Mouse (Mus musculus): ENCODE results near the gene Copz2. TPM values are rescaled to one million over a fixed set of nuclear protein-coding genes. Genes with fewer than 3 reads are reported as not detected.
A peak's percentile ranks its signal among the peaks of the same experiment; 100 is the strongest.

Gene Copz2
- polyA plus RNA-seq, 1 experiment from 2014 or later: 10.9 TPM

- no peak overlapping the region for H3K4me2 ChIP-seq (ENCODE audit: low read depth, low read length)
- 12% methylated on average over 5 of the region's 5 CpGs for WGBS
- peaks cover 17% of the 10 kb centered on the region for H3K4me1 ChIP-seq (ENCODE audit: control insufficient read depth, insufficient read depth, low read length)
- ATAC-seq (ENCODE audit: low read depth): peak; percentile 54; the same call in 1 of the 2 replicates
- H3K27ac ChIP-seq (ENCODE audit: low read depth, low read length): no peak overlapping the region
- no peak overlapping the region for H3K4me3 ChIP-seq (ENCODE audit: low read depth, low read length)
- H3K9ac ChIP-seq (replicated peaks; ENCODE audit: low read depth, low read length): no peak overlapping the region
- H3K27me3 ChIP-seq (ENCODE audit: control insufficient read depth, insufficient read depth, low read length): no peaks in the 10 kb centered on the region
- no peaks in the 10 kb centered on the region for H3K36me3 ChIP-seq (ENCODE audit: control insufficient read depth, insufficient read depth, low read length)
- H3K9me3 ChIP-seq (ENCODE audit: control insufficient read depth, low read length): no peaks in the 10 kb centered on the region
Observed at GRCm38 (mm10) chr11:96867149-96867548, 17.5 kb downstream of the Copz2 start.

DNA sequence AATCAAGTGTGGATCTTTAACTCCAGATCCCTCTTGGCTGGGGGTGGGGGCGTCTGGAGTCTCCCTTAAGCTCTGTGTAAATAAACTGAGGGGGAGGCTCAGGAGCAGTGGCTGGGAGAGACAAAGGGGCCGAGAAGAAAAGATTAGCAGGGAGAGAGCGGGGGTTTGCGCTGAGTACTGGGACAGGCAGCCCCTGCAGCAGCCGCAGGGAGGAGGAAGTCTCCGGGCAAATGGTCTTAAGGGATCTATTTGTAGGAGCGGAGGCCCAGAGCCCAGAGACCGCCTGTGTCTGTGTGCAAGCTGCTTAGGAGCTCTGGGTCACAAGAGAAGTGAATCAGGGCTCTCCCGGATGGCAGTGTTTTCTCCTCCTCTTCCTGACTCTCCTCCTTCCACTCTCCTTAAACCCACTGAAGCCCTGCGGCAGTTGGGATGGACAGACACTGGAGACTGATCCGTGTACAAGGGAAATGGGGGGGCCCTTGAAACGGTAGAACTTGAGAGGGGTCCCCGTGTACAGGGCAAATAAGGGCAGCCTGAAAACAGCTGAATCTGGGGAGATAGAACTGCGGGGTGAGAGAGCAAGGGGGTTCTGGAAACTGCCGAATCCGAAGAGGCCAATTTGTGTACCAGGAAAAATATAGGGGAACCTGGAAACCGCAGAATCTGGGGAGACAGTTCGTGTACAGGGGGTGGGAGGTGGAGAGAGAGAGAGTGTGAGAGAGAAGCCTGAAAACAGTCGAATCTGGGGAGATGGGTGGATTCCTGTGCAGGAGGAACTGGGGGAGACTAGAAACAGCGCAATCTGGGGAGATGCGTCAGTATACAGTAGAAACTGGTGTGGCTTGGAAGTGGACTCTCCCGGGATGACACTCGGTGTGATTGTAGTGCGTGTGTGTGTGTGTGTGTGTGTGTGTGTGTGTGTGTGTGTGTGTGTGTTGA lies 23.0 kb downstream of the Copz2 start:
- 3% methylated on average over 24 of the region's 24 CpGs for WGBS

DNA sequence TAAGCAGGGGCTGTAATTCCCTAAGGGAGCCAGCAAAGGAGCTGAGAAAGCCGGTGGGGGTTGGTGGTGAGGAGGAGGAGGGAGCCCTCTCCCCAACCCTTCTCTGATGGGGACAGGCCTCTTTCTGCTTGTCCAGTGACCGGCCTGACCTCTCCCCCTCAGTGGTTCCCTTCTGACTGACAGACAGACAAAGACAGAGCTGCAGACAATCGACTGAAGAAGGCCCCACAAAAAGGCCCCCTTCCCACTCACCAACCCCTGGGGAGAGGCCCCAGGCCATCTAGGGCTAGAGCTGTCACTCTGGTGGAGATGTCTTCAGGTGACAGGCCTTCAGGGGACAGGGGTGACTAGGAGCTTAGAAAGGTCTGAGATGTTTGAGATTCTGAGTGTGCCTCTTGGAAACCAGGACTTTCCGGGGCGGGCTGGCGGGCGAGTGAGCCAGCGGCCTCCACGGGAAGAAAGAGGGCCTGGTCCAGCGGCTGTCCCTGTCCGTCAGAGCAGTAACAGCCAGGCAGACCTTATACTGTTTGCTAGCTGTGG lies 24.0 kb downstream of the Copz2 start:
- Histone ChIP-seq H3K9me3 (ENCODE audit: control insufficient read depth, low read length) (no peaks in the 10 kb centered on the region), H3K36me3 (ENCODE audit: control insufficient read depth, insufficient read depth, low read length) (no peaks in the 10 kb centered on the region), H3K4me2 (ENCODE audit: low read depth, low read length) (no peak overlapping the region), H3K4me1 (ENCODE audit: control insufficient read depth, insufficient read depth, low read length) (peaks cover 56% of the 10 kb centered on the region), H3K27me3 (ENCODE audit: control insufficient read depth, insufficient read depth, low read length) (no peaks in the 10 kb centered on the region), H3K9ac (replicated peaks; ENCODE audit: low read depth, low read length) (0 out of 2 replicates have a peak overlapping the region, but pooled peaks have one; percentile 30), H3K4me3 (ENCODE audit: low read depth, low read length) (no peak overlapping the region), H3K27ac (ENCODE audit: low read depth, low read length) (peak overlapping the region; percentile 99)
- WGBS: 10% methylated on average over 11 of the region's 11 CpGs
- no peak for ATAC-seq (ENCODE audit: low read depth)

More for the DNA sequence above, 23.0 kb downstream of the Copz2 start:
- no peak overlapping the region; the same call in 1 of the 2 replicates for H3K4me3 ChIP-seq (ENCODE audit: low read depth, low read length)
- H3K9ac ChIP-seq (replicated peaks; ENCODE audit: low read depth, low read length): peak overlapping the region; percentile 28; the same call in 1 of the 2 replicates
- ATAC-seq (ENCODE audit: low read depth): peak; percentile 12; the same call in 1 of the 2 replicates
- H3K9me3 ChIP-seq (ENCODE audit: control insufficient read depth, low read length): no peaks in the 10 kb centered on the region
- peak overlapping the region; percentile 99 for H3K27ac ChIP-seq (ENCODE audit: low read depth, low read length)
- peak overlapping the region; percentile 14; the same call in 1 of the 2 replicates for H3K4me2 ChIP-seq (ENCODE audit: low read depth, low read length)
- no peaks in the 10 kb centered on the region for H3K36me3 ChIP-seq (ENCODE audit: control insufficient read depth, insufficient read depth, low read length)
- H3K27me3 ChIP-seq (ENCODE audit: control insufficient read depth, insufficient read depth, low read length): no peaks in the 10 kb centered on the region
- peaks cover 48% of the 10 kb centered on the region for H3K4me1 ChIP-seq (ENCODE audit: control insufficient read depth, insufficient read depth, low read length)

DNA sequence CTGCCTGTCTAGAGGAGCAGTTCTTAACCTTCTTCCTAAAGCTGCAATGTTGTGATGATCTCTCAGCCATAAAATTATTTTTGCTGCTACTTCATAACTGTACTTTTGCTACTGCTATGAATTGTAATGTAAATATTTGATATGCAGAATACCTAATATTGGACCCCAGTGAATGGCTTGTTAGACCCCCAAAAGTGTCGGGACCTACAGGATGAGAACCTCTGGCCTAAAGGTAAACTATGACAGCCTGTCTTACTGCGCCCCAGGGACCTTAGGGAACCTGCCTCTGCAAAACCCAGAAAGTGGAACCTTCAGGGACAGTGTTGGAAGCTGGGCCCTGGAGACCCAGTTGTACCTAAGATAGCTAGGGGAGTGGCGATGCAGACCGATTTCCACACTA lies 25.6 kb downstream of the Copz2 start:
- peak overlapping the region; percentile 51 for H3K4me2 ChIP-seq (ENCODE audit: low read depth, low read length)
- H3K4me3 ChIP-seq (ENCODE audit: low read depth, low read length): peak overlapping the region; percentile 16; the same call in 1 of the 2 replicates
- no peak overlapping the region; the same call in 1 of the 2 replicates for H3K9ac ChIP-seq (replicated peaks; ENCODE audit: low read depth, low read length)
- H3K27me3 ChIP-seq (ENCODE audit: control insufficient read depth, insufficient read depth, low read length): no peaks in the 10 kb centered on the region
- WGBS: 6% methylated on average over 4 of the region's 4 CpGs
- H3K9me3 ChIP-seq (ENCODE audit: control insufficient read depth, low read length): no peaks in the 10 kb centered on the region
- H3K27ac ChIP-seq (ENCODE audit: low read depth, low read length): peak overlapping the region; percentile 99
- H3K36me3 ChIP-seq (ENCODE audit: control insufficient read depth, insufficient read depth, low read length): no peaks in the 10 kb centered on the region
- H3K4me1 ChIP-seq (ENCODE audit: control insufficient read depth, insufficient read depth, low read length): peaks cover 63% of the 10 kb centered on the region
- no peak for ATAC-seq (ENCODE audit: low read depth)

GRCm38 (mm10) chr11:96875745-96876144 lies 26.1 kb downstream of the Copz2 start:
- ATAC-seq (ENCODE audit: low read depth): peak; percentile 88
- Histone ChIP-seq H3K9ac (replicated peaks; ENCODE audit: low read depth, low read length) (no peak overlapping the region; the same call in 1 of the 2 replicates), H3K4me3 (ENCODE audit: low read depth, low read length) (peak overlapping the region; percentile 16; the same call in 1 of the 2 replicates), H3K36me3 (ENCODE audit: control insufficient read depth, insufficient read depth, low read length) (no peaks in the 10 kb centered on the region), H3K9me3 (ENCODE audit: control insufficient read depth, low read length) (no peaks in the 10 kb centered on the region), H3K27ac (ENCODE audit: low read depth, low read length) (peak overlapping the region; percentile 99), H3K27me3 (ENCODE audit: control insufficient read depth, insufficient read depth, low read length) (no peaks in the 10 kb centered on the region), H3K4me2 (ENCODE audit: low read depth, low read length) (peak overlapping the region; percentile 51), H3K4me1 (ENCODE audit: control insufficient read depth, insufficient read depth, low read length) (peaks cover 63% of the 10 kb centered on the region)
- WGBS: under 1% methylated on average over 34 of the region's 35 CpGs

GRCm38 (mm10) chr11:96876300-96877040 lies 26.8 kb downstream of the Copz2 start:
- Histone ChIP-seq H3K4me1 (ENCODE audit: control insufficient read depth, insufficient read depth, low read length) (peaks cover 63% of the 10 kb centered on the region), H3K27me3 (ENCODE audit: control insufficient read depth, insufficient read depth, low read length) (no peaks in the 10 kb centered on the region), H3K36me3 (ENCODE audit: control insufficient read depth, insufficient read depth, low read length) (no peaks in the 10 kb centered on the region), H3K9me3 (ENCODE audit: control insufficient read depth, low read length) (no peaks in the 10 kb centered on the region), H3K4me2 (ENCODE audit: low read depth, low read length) (peak overlapping the region; percentile 51), H3K9ac (replicated peaks; ENCODE audit: low read depth, low read length) (peak overlapping the region; percentile 50; the same call in 1 of the 2 replicates), H3K27ac (ENCODE audit: low read depth, low read length) (peak overlapping the region; percentile 99), H3K4me3 (ENCODE audit: low read depth, low read length) (peak overlapping the region; percentile 16; the same call in 1 of the 2 replicates)
- WGBS: 2% methylated on average over 13 of the region's 13 CpGs
- ATAC-seq (ENCODE audit: low read depth): peak; percentile 62

GRCm38 (mm10) chr11:96877071-96877470 lies 27.4 kb downstream of the Copz2 start:
- H3K9ac ChIP-seq (replicated peaks; ENCODE audit: low read depth, low read length): peak overlapping the region; percentile 50; the same call in 1 of the 2 replicates
- H3K4me1 ChIP-seq (ENCODE audit: control insufficient read depth, insufficient read depth, low read length): peaks cover 62% of the 10 kb centered on the region
- 0 out of 2 replicates have a peak overlapping the region, but pooled peaks have one; percentile 51 for H3K4me2 ChIP-seq (ENCODE audit: low read depth, low read length)
- H3K36me3 ChIP-seq (ENCODE audit: control insufficient read depth, insufficient read depth, low read length): no peaks in the 10 kb centered on the region
- WGBS: 31% methylated on average over 4 of the region's 4 CpGs
- H3K4me3 ChIP-seq (ENCODE audit: low read depth, low read length): no peak overlapping the region
- ATAC-seq (ENCODE audit: low read depth): no peak
- no peaks in the 10 kb centered on the region for H3K9me3 ChIP-seq (ENCODE audit: control insufficient read depth, low read length)
- peak overlapping the region; percentile 99 for H3K27ac ChIP-seq (ENCODE audit: low read depth, low read length)
- no peaks in the 10 kb centered on the region for H3K27me3 ChIP-seq (ENCODE audit: control insufficient read depth, insufficient read depth, low read length)

DNA sequence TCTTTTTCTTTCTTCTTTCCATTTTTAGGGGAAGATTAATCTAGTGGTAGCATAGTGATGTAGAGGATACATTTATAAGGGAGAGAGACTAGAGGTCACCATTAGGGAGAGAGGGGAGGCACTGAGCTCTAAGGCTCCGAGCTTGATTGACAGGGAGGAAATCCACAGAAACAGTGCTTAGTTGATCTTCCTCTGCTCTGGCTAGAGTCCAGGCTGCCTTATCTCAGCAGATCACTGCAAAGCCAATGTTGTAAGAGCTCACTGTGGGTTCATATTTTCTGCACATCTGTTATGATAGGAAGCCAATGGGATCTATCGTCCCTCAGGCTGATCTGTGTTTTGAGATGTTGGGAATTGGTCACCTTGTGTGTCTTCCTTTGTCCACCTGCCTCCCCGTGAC lies 29.0 kb downstream of the Copz2 start:
- WGBS: 37% methylated on average over 3 of the region's 3 CpGs
- no peaks in the 10 kb centered on the region for H3K36me3 ChIP-seq (ENCODE audit: control insufficient read depth, insufficient read depth, low read length)
- H3K27ac ChIP-seq (ENCODE audit: low read depth, low read length): no peak overlapping the region
- H3K4me2 ChIP-seq (ENCODE audit: low read depth, low read length): no peak overlapping the region
- no peak overlapping the region for H3K4me3 ChIP-seq (ENCODE audit: low read depth, low read length)
- no peaks in the 10 kb centered on the region for H3K9me3 ChIP-seq (ENCODE audit: control insufficient read depth, low read length)
- ATAC-seq (ENCODE audit: low read depth): no peak
- peaks cover 48% of the 10 kb centered on the region for H3K4me1 ChIP-seq (ENCODE audit: control insufficient read depth, insufficient read depth, low read length)
- no peak overlapping the region for H3K9ac ChIP-seq (replicated peaks; ENCODE audit: low read depth, low read length)
- no peaks in the 10 kb centered on the region for H3K27me3 ChIP-seq (ENCODE audit: control insufficient read depth, insufficient read depth, low read length)
